Mouse (Mus musculus) erythroblast, embryonic 14.5 days (primary cell): ENCODE results near the gene Npw.

Source experiments
- GATA1 ChIP-seq: IDR thresholded peaks from 2 replicates; pipeline ENCODE4 v1.6.1; 2012; ENCODE audit warnings: low read length, inconsistent platforms, mixed read lengths
- TAL1 ChIP-seq: IDR thresholded peaks from 3 replicates; pipeline ENCODE4 v1.6.1; 2012; ENCODE audit warnings: low read length, inconsistent platforms, mixed read lengths

DNA sequence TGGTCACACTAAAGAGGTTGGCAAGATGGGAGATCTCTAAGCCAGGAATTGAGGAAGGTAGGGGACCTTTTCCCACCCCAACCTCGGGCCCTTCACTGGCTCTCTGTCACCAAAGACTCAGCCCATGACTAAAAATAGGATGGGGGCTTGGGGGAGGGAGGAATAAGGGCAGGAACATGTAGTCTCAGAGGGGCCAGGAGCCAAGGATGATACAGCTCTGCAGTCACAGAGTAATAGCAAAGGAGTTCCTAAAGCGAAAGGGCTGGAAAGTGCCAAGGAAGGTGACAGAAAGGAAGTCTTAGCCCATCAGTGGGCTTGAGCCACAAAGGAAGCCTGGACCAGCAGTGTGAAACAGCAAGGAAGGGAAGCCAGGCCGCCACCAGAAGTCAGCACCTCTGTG is 6.4 kb downstream of the Npw start:
- no peak for TF ChIP-seq GATA1
- no peak for TF ChIP-seq TAL1
